ENCODE assay signal across 8 mouse cellular contexts in genomic region chr16:56037138-56038010, GRCm38 (mm10). TPM values are rescaled to one million over a fixed set of nuclear protein-coding genes. Genes with fewer than 3 reads are reported as not detected.
DNase-seq lines count a peak whose midpoint lies in the region; ATAC-seq and TF ChIP-seq lines count a peak whose summit lies in the region.

Gene Trmt10c, minus strand, starts transcription at chr16:56037819.

- WGBS in hindbrain, embryonic 10.5 days, result under 1% methylated on average over 63 of the region's 63 CpGs
- WGBS in lung, embryonic 16.5 days, result under 1% methylated on average over 63 of the region's 63 CpGs
- WGBS in thymus, adult 2 months, result under 1% methylated on average over 63 of the region's 63 CpGs

- H3K4me3 ChIP-seq in hindbrain, embryonic 10.5 days, result peak within 1 kb of the TSS; percentile 89
- peak within 1 kb of the TSS; percentile 95 for H3K4me3 ChIP-seq in lung, embryonic 16.5 days (ENCODE audit: low read length)
- H3K4me3 ChIP-seq in thymus, adult 2 months (ENCODE audit: control insufficient read depth, insufficient read depth, low read length), result peak within 1 kb of the TSS; percentile 78

- H3K27me3 ChIP-seq in hindbrain, embryonic 10.5 days (ENCODE audit: insufficient read depth, poor library complexity, severe bottlenecking), result no peaks in the 10 kb centered on the region
- no peaks in the 10 kb centered on the region for H3K27me3 ChIP-seq in lung, embryonic 16.5 days (ENCODE audit: control insufficient read depth, insufficient read depth, low read depth, low read length)
- no peaks in the 10 kb centered on the region for H3K27me3 ChIP-seq in thymus, adult 2 months (ENCODE audit: control insufficient read depth, insufficient read depth, low read length)

- peak within 1 kb of the TSS; percentile 94 for H3K9ac ChIP-seq in lung, embryonic 16.5 days (ENCODE audit: low read length)

- peak; percentile 100 for ATAC-seq in frontal cortex, adult (ENCODE audit: low TSS enrichment)
- ATAC-seq in lung, embryonic 16.5 days (ENCODE audit: low read depth), result peak; percentile 100

- peak within 1 kb of the TSS; percentile 93 for H3K27ac ChIP-seq in hindbrain, embryonic 10.5 days
- H3K27ac ChIP-seq in lung, embryonic 16.5 days (ENCODE audit: low read length), result peak within 1 kb of the TSS; percentile 78
- peak within 1 kb of the TSS; percentile 72 for H3K27ac ChIP-seq in thymus, adult 2 months (ENCODE audit: control insufficient read depth, insufficient read depth, low read length)

- no peaks in the 10 kb centered on the region for H3K9me3 ChIP-seq in hindbrain, embryonic 10.5 days
- no peaks in the 10 kb centered on the region for H3K9me3 ChIP-seq in lung, embryonic 16.5 days (ENCODE audit: control insufficient read depth, low read length)

- peak within 1 kb of the TSS; percentile 84 for H3K4me2 ChIP-seq in lung, embryonic 16.5 days (ENCODE audit: low read depth, low read length)

- peaks cover 33% of the 10 kb centered on the region for H3K36me3 ChIP-seq in hindbrain, embryonic 10.5 days
- H3K36me3 ChIP-seq in lung, embryonic 16.5 days (ENCODE audit: control insufficient read depth, insufficient read depth, low read length), result peaks cover 11% of the 10 kb centered on the region
- H3K36me3 ChIP-seq in thymus, adult 2 months (ENCODE audit: control insufficient read depth, insufficient read depth, low read length), result peaks cover 15% of the 10 kb centered on the region

- peak; percentile 63; the same call in 1 of the 2 replicates for TF ChIP-seq POLR2A in thymus, adult 2 months (IDR thresholded peaks at IDR 0.05; ENCODE audit: control insufficient read depth, extremely low read depth, insufficient read depth, low read length, poor library complexity)

- peaks cover 15% of the 10 kb centered on the region for H3K4me1 ChIP-seq in hindbrain, embryonic 10.5 days (replicated peaks)
- peaks cover 11% of the 10 kb centered on the region for H3K4me1 ChIP-seq in lung, embryonic 16.5 days (replicated peaks; ENCODE audit: control insufficient read depth, insufficient read depth, low read length)
- peaks cover 5% of the 10 kb centered on the region; the same call in 1 of the 2 replicates for H3K4me1 ChIP-seq in thymus, adult 2 months (replicated peaks; ENCODE audit: control insufficient read depth, insufficient read depth, low read length)

- DNase-seq in Muller cell, postnatal 12 days (ENCODE audit: inconsistent ontology term), result peak; percentile 95
- DNase-seq in cerebellum, adult 9-10 months, result peak; percentile 90
- DNase-seq in hindbrain, embryonic 10.5 days (ENCODE audit: low spot score), result peak; percentile 95
- DNase-seq in layer of hippocampus, adult 9-11 months, result peak; percentile 88
- peak; percentile 83 for DNase-seq in ovary, adult 18-20 months (ENCODE audit: low spot score)
- DNase-seq in thymus, adult 2 months, result peak; percentile 92

- TF ChIP-seq CTCF in thymus, adult 2 months (IDR thresholded peaks at IDR 0.05; ENCODE audit: borderline replicate concordance, control insufficient read depth, extremely low read depth, insufficient read depth, low read length, poor library complexity), result no peak; the same call in 1 of the 2 replicates

RNA-seq across cellular contexts. Expression of gene Trmt10c, which starts in this region (rescaled TPM):
- polyA plus RNA-seq in hindbrain, embryonic 10.5 days (2016; fragmentation: Nextera tagmentation; extraction: Ambion mirVana), result 25.5 and 29.0 TPM in 2 replicates
- polyA plus RNA-seq in lung, embryonic 16.5 days (2015; fragmentation: Nextera tagmentation; extraction: Ambion mirVana), result 20.9 and 23.9 TPM in 2 replicates
- 6.5 and 6.8 TPM in 2 replicates for polyA plus RNA-seq in thymus, adult 2 months (2012; rRNA removed)

Comparison
In these comparisons a context has a peak if more than half of its experiments do, and no peak if none do; other contexts are left out.
1. Peak in every context shown above with its lines: DNase-seq, ATAC-seq, H3K4me3 ChIP-seq and H3K27ac ChIP-seq.